Mouse (Mus musculus) heart, adult 2 months (tissue): ENCODE measurements around the gene Nmu.

Experiments used
- CTCF ChIP-seq: fragments of 200-600 bp; IDR thresholded peaks from 2 replicates; pipeline ENCODE4 v1.8.1; 2022; ENCODE audit warnings: antibody characterized with exemption, mild to moderate bottlenecking, moderate library complexity
- EP300 ChIP-seq: fragments of 200-500 bp; IDR thresholded peaks from 2 replicates; pipeline ENCODE4 v1.6.1; 2011; ENCODE audit warnings: low read depth, low read length, control low read depth; ENCODE audit not compliant: insufficient read depth

- TF ChIP-seq CTCF, result no peak
- no peak for TF ChIP-seq EP300
Measured at GRCm38 (mm10) chr5:76346137-76346536, 17.5 kb downstream of the Nmu start.
